Mouse (Mus musculus) monocyte, adult 5-6 weeks (primary cell): ENCODE measurements around the gene Ssb. TPM values are rescaled to one million over a fixed set of nuclear protein-coding genes. Genes with fewer than 3 reads are reported as not detected.

Experiments used
- ATAC-seq: fragments of 153-309, 156-312 bp; replicated peaks from 2 replicates; pipeline ENCODE4 v1.8.0; 2017; ENCODE audit warnings: mild to moderate bottlenecking; ENCODE audit not compliant: low TSS enrichment, insufficient number of reproducible peaks, severe bottlenecking, poor library complexity, low FRiP score
- total RNA-seq: library from RNA; stranded (forward); fragments of 200-1000, 200-491, 200-594 nt; gene quantifications from 3 replicates; pipeline ENCODE4 v1.2.3, GENCODE M21; 2017

Ssb gene
- total RNA-seq, 1 experiment from 2014 or later, result 443 TPM

- ATAC-seq, result no peak
Observed at GRCm38 (mm10) chr2:69912801-69913200, 51.4 kb downstream of the Ssb start.

DNA sequence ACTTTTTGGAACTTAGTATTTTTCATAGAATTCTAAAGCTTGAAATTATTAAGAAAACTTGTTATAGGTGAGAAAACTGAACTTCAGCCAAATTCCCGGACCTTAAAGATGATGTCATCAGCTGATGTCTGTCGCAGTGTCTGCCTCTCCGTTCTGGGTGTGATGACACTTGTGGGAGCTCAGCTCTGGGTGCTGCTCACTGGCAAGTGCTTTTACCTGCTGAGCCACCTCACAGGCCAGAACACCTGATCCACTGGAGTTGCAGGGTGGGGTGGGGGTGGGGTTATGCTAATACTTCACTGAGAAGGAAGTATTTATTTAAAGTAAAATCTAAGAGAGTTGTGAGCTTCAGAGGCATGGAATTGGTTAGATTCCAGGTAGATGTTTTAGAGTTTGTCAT is 55.9 kb downstream of the Ssb start:
- no peak for ATAC-seq

Other genes starting within 250 kb of the Ssb start
- gene Bbs5, start 214.4 kb upstream of the Ssb start, total RNA-seq, result 1.6 TPM in 1 of 3 replicates, not detected in the others
- gene Klhl41, start 191.4 kb upstream of the Ssb start, total RNA-seq, result not detected in 3 replicates
- gene Fastkd1, start 148.0 kb upstream of the Ssb start, total RNA-seq, result 3.7 to 6.9 TPM (median 4.7 TPM) in 3 replicates
- 97.7 to 171 TPM (median 114 TPM) in 3 replicates for gene Ppig, start 139.0 kb upstream of the Ssb start, total RNA-seq
- gene Ccdc173, start 72.0 kb upstream of the Ssb start, total RNA-seq, result 0.29 to 1.6 TPM in 2 of 3 replicates, not detected in the other
- 37.0 to 42.6 TPM (median 39.9 TPM) in 3 replicates for gene Phospho2, start 71.9 kb upstream of the Ssb start, total RNA-seq
- 0.58 to 0.75 TPM in 2 of 3 replicates, not detected in the other for gene Klhl23, start 39.6 kb upstream of the Ssb start, total RNA-seq
- 11.0 to 31.6 TPM (median 23.8 TPM) in 3 replicates for gene Mettl5, start 24.1 kb downstream of the Ssb start, total RNA-seq
- gene Ubr3, start 35.7 kb downstream of the Ssb start, total RNA-seq, result 45.1 to 118 TPM (median 111 TPM) in 3 replicates
- 0.10 to 2.9 TPM (median 1.5 TPM) in 3 replicates for gene Myo3b, start 177.6 kb downstream of the Ssb start, total RNA-seq